Mouse (Mus musculus) urinary bladder, adult 2 months (tissue): ENCODE measurements around the gene U2af2. TPM values are rescaled to one million over a fixed set of nuclear protein-coding genes. Genes with fewer than 3 reads are reported as not detected.

Experiments
- DNase-seq: peaks from one replicate; pipeline ENCODE4 v3.0.0; 2022; ENCODE audit warnings: low spot score
- polyA plus RNA-seq: library from polyadenylated mRNA; depleted of rRNA; stranded (reverse); fragments of >200 nt; gene quantifications from 2 replicates; pipeline ENCODE4 v1.2.3, GENCODE M21; 2012; rRNA removed

Gene U2af2
- polyA plus RNA-seq, 1 experiment, result 166 TPM

- no peak for DNase-seq
Observed at GRCm38 (mm10) chr7:5109301-5109700, 47.4 kb downstream of the U2af2 start.

- no peak for DNase-seq
Observed at GRCm38 (mm10) chr7:5112701-5113100, 50.8 kb downstream of the U2af2 start.

- DNase-seq, result no peak
Observed at GRCm38 (mm10) chr7:5116850-5117249, 54.9 kb downstream of the U2af2 start, which contains the start of gene Rfpl4. Rfpl4 (minus strand) TSS chr7:5116950.

GRCm38 (mm10) chr7:5125078-5125477 is 63.1 kb downstream of the U2af2 start:
- DNase-seq, result no peak

- DNase-seq, result peak; percentile 46
Observed at GRCm38 (mm10) chr7:5125549-5126406, 63.8 kb downstream of the U2af2 start, which contains the start of gene Rasl2-9. Rasl2-9 (minus strand) TSS chr7:5125950.

Other genes with a start within 250 kb of the U2af2 start
- 115 and 129 TPM in 2 replicates for gene Ube2s, start 249.6 kb upstream of the U2af2 start, polyA plus RNA-seq
- 1.1 and 1.3 TPM in 2 replicates for gene Shisa7, start 217.4 kb upstream of the U2af2 start, polyA plus RNA-seq
- gene Isoc2b, start 191.9 kb upstream of the U2af2 start, polyA plus RNA-seq, result 16.3 and 19.4 TPM in 2 replicates
- gene Isoc2a, start 185.0 kb upstream of the U2af2 start, polyA plus RNA-seq, result 17.1 and 21.3 TPM in 2 replicates
- 0.15 and 0.22 TPM in 2 replicates for gene Gm36210, start 155.6 kb upstream of the U2af2 start, polyA plus RNA-seq
- 7.7 and 10.1 TPM in 2 replicates for gene Zfp628, start 146.9 kb upstream of the U2af2 start, polyA plus RNA-seq
- gene Nat14, start 140.1 kb upstream of the U2af2 start, polyA plus RNA-seq, result 10.6 and 14.1 TPM in 2 replicates
- gene Ssc5d, start 136.4 kb upstream of the U2af2 start, polyA plus RNA-seq, result 10.5 and 12.9 TPM in 2 replicates
- gene Sbk2, start 97.7 kb upstream of the U2af2 start, polyA plus RNA-seq, result 0.29 and 0.46 TPM in 2 replicates
- gene Sbk3, start 91.0 kb upstream of the U2af2 start, polyA plus RNA-seq, result 0.25 and 0.44 TPM in 2 replicates
- 35.6 and 38.2 TPM in 2 replicates for gene Zfp579, start 66.0 kb upstream of the U2af2 start, polyA plus RNA-seq
- 25.1 and 25.4 TPM in 2 replicates for gene Zfp524, start 47.7 kb upstream of the U2af2 start, polyA plus RNA-seq
- gene Fiz1, start 47.4 kb upstream of the U2af2 start, polyA plus RNA-seq, result 19.5 and 22.8 TPM in 2 replicates
- gene Gm44973, start 46.6 kb upstream of the U2af2 start, polyA plus RNA-seq, result 0.25 TPM in 1 of 2 replicates, not detected in the other
- 18.8 and 27.1 TPM in 2 replicates for gene Zfp865, start 41.8 kb upstream of the U2af2 start, polyA plus RNA-seq
- gene Ccdc106, start 41.6 kb upstream of the U2af2 start, polyA plus RNA-seq, result 13.1 and 13.7 TPM in 2 replicates
- not detected in 2 replicates for gene 4632433K11Rik, start 28.0 kb upstream of the U2af2 start, polyA plus RNA-seq
- 9.5 and 9.6 TPM in 2 replicates for gene Zfp784, start 23.7 kb upstream of the U2af2 start, polyA plus RNA-seq
- 12.1 and 19.8 TPM in 2 replicates for gene Zfp580, start 10.6 kb upstream of the U2af2 start, polyA plus RNA-seq
- 82.8 and 93.1 TPM in 2 replicates for gene Epn1, start 18.1 kb downstream of the U2af2 start, polyA plus RNA-seq
- gene Rfpl4, start 54.8 kb downstream of the U2af2 start, polyA plus RNA-seq, result not detected in 2 replicates
- 0.43 and 0.59 TPM in 2 replicates for gene Rasl2-9, start 63.8 kb downstream of the U2af2 start, polyA plus RNA-seq
- not detected in 2 replicates for gene Vmn1r55, start 87.5 kb downstream of the U2af2 start, polyA plus RNA-seq
- not detected in 2 replicates for gene Vmn1r56, start 134.6 kb downstream of the U2af2 start, polyA plus RNA-seq
- not detected in 2 replicates for gene Vmn1r57, start 156.3 kb downstream of the U2af2 start, polyA plus RNA-seq